Mouse (Mus musculus) embryonic fibroblast, embryonic 13.5 days (primary cell): ENCODE measurements around the gene Cfap43.

Experiments
- CTCF ChIP-seq: IDR thresholded peaks from 2 replicates; pipeline ENCODE4 v1.5.1; 2011; ENCODE audit warnings: mild to moderate bottlenecking, control low read depth, low read length, moderate library complexity, borderline replicate concordance; ENCODE audit not compliant: insufficient read depth
- POLR2A ChIP-seq: IDR thresholded peaks from 2 replicates; pipeline ENCODE4 v1.6.1; 2011; ENCODE audit warnings: low read depth, mild to moderate bottlenecking, control low read depth, low read length, moderate library complexity

DNA sequence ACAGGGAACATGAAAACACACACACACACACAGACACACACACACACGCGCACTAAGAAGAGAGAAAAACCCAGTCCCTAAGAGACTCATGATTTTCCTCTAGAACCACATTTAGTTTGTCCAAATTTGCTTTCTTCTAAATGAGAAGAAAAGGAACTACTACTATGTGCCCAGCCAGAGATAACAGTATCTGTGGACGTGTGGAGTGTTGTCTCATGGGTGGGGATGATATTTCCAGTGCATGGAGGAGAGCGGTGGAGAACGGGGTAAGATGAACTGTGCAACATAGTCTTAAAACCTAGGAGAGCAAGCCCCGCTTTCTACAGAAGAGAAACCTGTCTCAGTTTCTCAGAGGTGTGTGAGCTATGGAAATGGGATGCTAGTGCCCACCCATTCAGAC lies 135.2 kb downstream of the Cfap43 start:
- no peak for TF ChIP-seq POLR2A
- TF ChIP-seq CTCF: no peak
